In genomic region chr10:41878344-41878743, GRCm38 (mm10) we compare ENCODE assay signal across 29 mouse cellular contexts.
DNase-seq lines count a peak whose midpoint lies in the region; ATAC-seq and TF ChIP-seq lines count a peak whose summit lies in the region.
"Had no signal": no experiment of that assay in that cellular context is flagged by ENCODE, and none has a peak within 500 bp of the region (broad histone marks: within the 10 kb centered on the region; RNA-seq: fewer than 3 reads in every experiment).

No protein-coding gene starts in this region.

- H3K27ac ChIP-seq in heart, adult 2 months = peak overlapping the region; percentile 11; the same call in 1 of the 2 replicates
- 0 out of 2 replicates have a peak overlapping the region, but pooled peaks have one; percentile 14 for H3K27ac ChIP-seq in heart, embryonic 16.5 days (ENCODE audit: low read length)
- H3K27ac ChIP-seq in heart, embryonic 11.5 days (ENCODE audit: low read depth, low read length) = no peak overlapping the region
- H3K27ac ChIP-seq in layer of hippocampus, adult 2 months = peak overlapping the region; percentile 16; the same call in 1 of the 2 replicates
- no peak overlapping the region for H3K27ac ChIP-seq in liver, embryonic 11.5 days (ENCODE audit: low read depth, low read length)
- H3K27ac ChIP-seq: embryonic facial prominence, embryonic 10.5 days; embryonic facial prominence, embryonic 13.5 days; forebrain, embryonic 12.5 days; forebrain, embryonic 15.5 days; gastrocnemius, adult 2 months; hindbrain, embryonic 14.5 days; hindbrain, postnatal 0 days had no signal

- H3K36me3 ChIP-seq in heart, adult 2 months (ENCODE audit: control insufficient read depth, insufficient read depth, low read length) = peaks cover 5% of the 10 kb centered on the region
- no peaks in the 10 kb centered on the region for H3K36me3 ChIP-seq in heart, embryonic 16.5 days (ENCODE audit: control insufficient read depth, insufficient read depth)
- no peaks in the 10 kb centered on the region for H3K36me3 ChIP-seq in heart, embryonic 11.5 days (ENCODE audit: control insufficient read depth, insufficient read depth, low read length)
- no peaks in the 10 kb centered on the region for H3K36me3 ChIP-seq in liver, embryonic 11.5 days (ENCODE audit: control insufficient read depth, insufficient read depth, low read length)
- H3K36me3 ChIP-seq: embryonic facial prominence, embryonic 10.5 days; embryonic facial prominence, embryonic 13.5 days; forebrain, embryonic 12.5 days; forebrain, embryonic 15.5 days; heart, embryonic 12.5 days had no signal

- intact Hi-C loops in heart, adult 2 months (cut with DNase I) = no loop called here

- no peak overlapping the region for H3K9ac ChIP-seq in heart, adult 2 months (ENCODE audit: low read depth, low read length)
- no peak overlapping the region for H3K9ac ChIP-seq in heart, embryonic 16.5 days (ENCODE audit: low read length)
- no peak overlapping the region for H3K9ac ChIP-seq in heart, embryonic 11.5 days (ENCODE audit: low read depth, low read length)
- no peak overlapping the region for H3K9ac ChIP-seq in liver, embryonic 11.5 days (ENCODE audit: low read depth, low read length)
- H3K9ac ChIP-seq: embryonic facial prominence, embryonic 13.5 days; forebrain, embryonic 12.5 days; forebrain, embryonic 15.5 days; heart, embryonic 12.5 days; hindbrain, embryonic 14.5 days had no signal

- TF ChIP-seq CTCF in heart, adult 2 months (IDR thresholded peaks at IDR 0.05) = no peak
- TF ChIP-seq CTCF in layer of hippocampus, adult 2 months (conservative IDR thresholded peaks at IDR 0.05) = no peak

- no peaks in the 10 kb centered on the region; the same call in 1 of the 2 replicates for H3K79me2 ChIP-seq in heart, adult 2 months (replicated peaks; ENCODE audit: control insufficient read depth, insufficient read depth, low read length)

- H3K27me3 ChIP-seq in heart, adult 2 months (ENCODE audit: control insufficient read depth, insufficient read depth, low read length) = no peaks in the 10 kb centered on the region
- no peaks in the 10 kb centered on the region for H3K27me3 ChIP-seq in heart, embryonic 16.5 days (ENCODE audit: control insufficient read depth, insufficient read depth, low read length)
- H3K27me3 ChIP-seq in heart, embryonic 11.5 days (ENCODE audit: control insufficient read depth, insufficient read depth, low read length) = no peaks in the 10 kb centered on the region
- no peaks in the 10 kb centered on the region for H3K27me3 ChIP-seq in liver, embryonic 11.5 days (replicated peaks; ENCODE audit: control insufficient read depth, insufficient read depth, low read length)
- H3K27me3 ChIP-seq: embryonic facial prominence, embryonic 13.5 days; forebrain, embryonic 12.5 days; forebrain, embryonic 15.5 days; heart, embryonic 12.5 days had no signal

- 63% methylated on average over 11 of the region's 11 CpGs for WGBS in heart, adult 2 months
- 57% methylated on average over 11 of the region's 11 CpGs for WGBS in heart, embryonic 16.5 days
- WGBS in heart, embryonic 11.5 days (ENCODE audit: insufficient replicate concordance) = 70% methylated on average over 11 of the region's 11 CpGs
- WGBS in liver, embryonic 11.5 days = 87% methylated on average over 11 of the region's 11 CpGs

- peaks cover 16% of the 10 kb centered on the region for H3K4me1 ChIP-seq in heart, adult 2 months (ENCODE audit: control insufficient read depth, insufficient read depth, low read length)
- peaks cover 19% of the 10 kb centered on the region for H3K4me1 ChIP-seq in heart, embryonic 16.5 days (ENCODE audit: control insufficient read depth, insufficient read depth, low read length)
- H3K4me1 ChIP-seq in heart, embryonic 11.5 days (ENCODE audit: control insufficient read depth, insufficient read depth, low read length) = peaks cover 8% of the 10 kb centered on the region
- 0 out of 2 replicates have a peak, but pooled peaks cover 3% of the 10 kb centered on the region for H3K4me1 ChIP-seq in liver, embryonic 11.5 days (replicated peaks; ENCODE audit: control insufficient read depth, insufficient read depth, low read length)

- ATAC-seq in heart, embryonic 16.5 days (replicated peaks; ENCODE audit: extremely low read depth, insufficient read depth, low FRiP score) = no peak
- ATAC-seq in heart, embryonic 11.5 days (replicated peaks; ENCODE audit: insufficient number of reproducible peaks, low FRiP score, low TSS enrichment) = no peak
- no peak for ATAC-seq in liver, embryonic 11.5 days (replicated peaks; ENCODE audit: low FRiP score)
- ATAC-seq: CD4-positive, CD25-positive, alpha-beta regulatory T cell, adult 4 months; forebrain, embryonic 15.5 days; hindbrain, postnatal 0 days; inflammation-experienced regulatory T-cells, adult 6 months; intestine, embryonic 16.5 days had no signal

- H3K4me3 ChIP-seq in heart, adult 2 months = no peak overlapping the region
- H3K4me3 ChIP-seq in heart, embryonic 16.5 days (ENCODE audit: low read length) = no peak overlapping the region
- no peak overlapping the region for H3K4me3 ChIP-seq in heart, embryonic 11.5 days (ENCODE audit: low read depth, low read length)
- H3K4me3 ChIP-seq in layer of hippocampus, adult 2 months = no peak overlapping the region
- no peak overlapping the region for H3K4me3 ChIP-seq in liver, embryonic 11.5 days (ENCODE audit: low read depth, low read length)
- H3K4me3 ChIP-seq: embryonic facial prominence, embryonic 10.5 days; embryonic facial prominence, embryonic 13.5 days; erythroblast, embryonic 14.5 days; forebrain, embryonic 12.5 days; forebrain, embryonic 15.5 days; gastrocnemius, adult 2 months; heart, embryonic 12.5 days had no signal

- no peak for DNase-seq in heart, adult 2 months
- DNase-seq in heart, postnatal 4 days = no peak
- DNase-seq in layer of hippocampus, adult 2 months (ENCODE audit: low spot score in 2 of 2) = no peak
- DNase-seq in layer of hippocampus, postnatal 10 days (ENCODE audit: low spot score in 2 of 2) = no peak
- no peak for DNase-seq in liver, embryonic 11.5 days (ENCODE audit: low spot score)
- DNase-seq: adrenal gland, adult 2 months; adrenal gland, postnatal 14 days; cerebellum, adult 11-12 months; cerebellum, adult 8-10 months; cerebellum, postnatal 10 days; cerebellum, postnatal 36 days; embryo, embryonic 11 days; gastrocnemius, adult 2 months; gastrocnemius, postnatal 14 days; kidney, adult 18-20 months; kidney, adult 9 months had no signal

- no peak for TF ChIP-seq EP300 in heart, adult 2 months (IDR thresholded peaks at IDR 0.05; ENCODE audit: insufficient read depth, low read depth, low read length)

- H3K4me2 ChIP-seq in heart, embryonic 16.5 days (ENCODE audit: low read depth, low read length) = no peak overlapping the region
- H3K4me2 ChIP-seq in heart, embryonic 11.5 days = no peak overlapping the region
- no peak overlapping the region for H3K4me2 ChIP-seq in liver, embryonic 11.5 days
- H3K4me2 ChIP-seq: embryonic facial prominence, embryonic 13.5 days; forebrain, embryonic 12.5 days; forebrain, embryonic 15.5 days; heart, embryonic 12.5 days; hindbrain, embryonic 14.5 days had no signal

- H3K9me3 ChIP-seq in heart, embryonic 16.5 days (replicated peaks; ENCODE audit: control insufficient read depth, low read length) = no peaks in the 10 kb centered on the region
- H3K9me3 ChIP-seq in heart, embryonic 11.5 days (replicated peaks; ENCODE audit: control insufficient read depth, low read length) = no peaks in the 10 kb centered on the region
- no peaks in the 10 kb centered on the region for H3K9me3 ChIP-seq in liver, embryonic 11.5 days (ENCODE audit: control insufficient read depth, low read length)
- H3K9me3 ChIP-seq: embryonic facial prominence, embryonic 10.5 days; embryonic facial prominence, embryonic 13.5 days; forebrain, embryonic 12.5 days; forebrain, embryonic 15.5 days; heart, embryonic 12.5 days had no signal

- TF ChIP-seq POLR2A in heart, adult 2 months (IDR thresholded peaks at IDR 0.05; ENCODE audit: insufficient read depth, low read depth, low read length) = no peak

Comparison
In these comparisons a context has a peak if more than half of its experiments do, and no peak if none do; other contexts are left out.
1. H3K27ac ChIP-seq: peak in heart, adult 2 months (single experiment), heart, embryonic 16.5 days (single experiment) and layer of hippocampus, adult 2 months (single experiment); none in heart, embryonic 11.5 days (single experiment) and liver, embryonic 11.5 days (single experiment).